Mouse (Mus musculus): ENCODE measurements around the gene Ankrd2. TPM values are rescaled to one million over a fixed set of nuclear protein-coding genes. Genes with fewer than 3 reads are reported as not detected.

Ankrd2 gene
- polyA plus RNA-seq, 1 experiment from 2014 or later: 0.11 TPM

DNA sequence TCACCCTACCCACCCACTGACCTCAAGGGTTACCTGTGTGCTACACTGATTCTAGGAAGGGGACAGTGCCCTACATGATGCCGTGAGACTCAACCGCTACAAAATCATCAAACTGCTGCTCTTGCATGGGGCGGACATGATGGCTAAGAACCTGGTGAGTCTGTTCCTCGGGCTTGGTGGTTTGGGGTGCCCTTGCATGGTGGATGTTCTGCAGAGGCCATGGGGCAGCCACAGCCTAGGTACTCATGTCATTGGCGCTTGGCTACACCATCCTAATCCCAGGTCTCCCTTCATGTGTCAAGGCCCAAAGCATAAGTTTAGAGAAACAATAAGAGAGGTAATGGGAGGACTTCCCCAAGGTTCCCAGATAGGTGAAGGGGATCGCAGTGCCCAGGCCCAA, 8.2 kb downstream of the Ankrd2 start:
- no peaks in the 10 kb centered on the region for H3K9me3 ChIP-seq (replicated peaks; ENCODE audit: low read length)
- no peaks in the 10 kb centered on the region for H3K27me3 ChIP-seq (ENCODE audit: insufficient read depth, low read length)
- no peak for ATAC-seq (replicated peaks; ENCODE audit: low FRiP score, low read depth)
- DNase-seq (ENCODE audit: low spot score): no peak
- no peak overlapping the region for H3K4me2 ChIP-seq (ENCODE audit: low read length)
- no peak for TF ChIP-seq CTCF (IDR thresholded peaks at IDR 0.05; ENCODE audit: low read depth)
- no peaks in the 10 kb centered on the region for H3K36me3 ChIP-seq (ENCODE audit: insufficient read depth, low read length)
- H3K9ac ChIP-seq (ENCODE audit: low read depth, low read length): no peak overlapping the region
- WGBS: 92% methylated on average over 6 of the region's 6 CpGs
- no peak overlapping the region for H3K27ac ChIP-seq
- 0 out of 2 replicates have a peak, but pooled peaks cover 7% of the 10 kb centered on the region for H3K4me1 ChIP-seq (replicated peaks; ENCODE audit: insufficient read depth, low read length)
- H3K4me3 ChIP-seq (replicated peaks; ENCODE audit: low read depth, low read length): no peak overlapping the region

DNA sequence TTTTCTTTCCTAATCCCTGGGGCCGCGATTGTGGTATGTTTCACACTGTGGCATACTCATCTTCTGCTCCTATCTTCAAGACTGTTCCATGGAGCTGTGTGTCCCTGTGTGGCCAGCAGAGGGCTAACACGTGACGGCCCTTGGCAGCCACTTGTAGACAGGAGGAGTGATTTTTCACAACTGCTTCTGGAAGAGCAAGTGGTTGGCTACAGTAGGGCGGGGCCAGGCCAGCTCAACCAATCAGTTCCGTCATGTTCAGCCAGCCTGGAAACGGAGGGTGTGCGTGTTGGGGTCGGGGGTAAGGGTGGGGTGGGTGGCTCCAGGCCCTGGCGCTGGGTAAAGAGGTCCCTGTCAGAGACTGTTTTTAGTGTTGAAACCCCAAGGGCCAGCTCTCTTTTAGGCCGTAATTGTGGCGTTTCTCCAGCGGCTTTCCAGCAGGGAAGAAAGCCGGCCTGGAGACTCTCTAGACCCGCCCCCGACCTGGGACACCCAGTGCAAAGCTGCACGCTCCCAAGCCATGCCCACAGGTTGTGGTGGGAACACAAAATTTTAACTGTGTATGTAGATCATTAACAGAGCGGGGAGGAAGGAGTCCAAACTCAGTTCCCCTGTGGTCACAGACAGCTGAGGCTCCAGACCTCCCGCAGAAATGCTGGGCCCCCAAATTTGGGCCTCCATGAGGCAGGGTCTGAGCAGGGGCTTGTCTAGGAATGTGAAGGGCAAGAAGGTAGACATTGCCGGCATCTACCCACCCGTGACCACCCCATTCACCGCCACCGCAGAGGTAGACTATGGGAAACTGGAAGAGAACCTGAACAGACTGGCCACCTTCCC, 9.7 kb downstream of the Ankrd2 start, which contains the start of gene Hoga1:
Hoga1 (plus strand) TSS at position 342 of the 834 bp plus-strand sequence.
- H3K4me3 ChIP-seq (replicated peaks; ENCODE audit: low read depth, low read length): peak within 1 kb of the TSS; percentile 32
- peak; percentile 97 for ATAC-seq (replicated peaks; ENCODE audit: low FRiP score, low read depth)
- H3K27ac ChIP-seq: peak within 1 kb of the TSS; percentile 81
- DNase-seq (ENCODE audit: low spot score): peak; percentile 97
- H3K4me2 ChIP-seq (ENCODE audit: low read length): peak within 1 kb of the TSS; percentile 62
- H3K36me3 ChIP-seq (ENCODE audit: insufficient read depth, low read length): no peaks in the 10 kb centered on the region
- H3K9ac ChIP-seq (ENCODE audit: low read depth, low read length): peak within 1 kb of the TSS; percentile 56
- H3K4me1 ChIP-seq (replicated peaks; ENCODE audit: insufficient read depth, low read length): 0 out of 2 replicates have a peak, but pooled peaks cover 7% of the 10 kb centered on the region
- H3K9me3 ChIP-seq (replicated peaks; ENCODE audit: low read length): no peaks in the 10 kb centered on the region
- TF ChIP-seq CTCF (IDR thresholded peaks at IDR 0.05; ENCODE audit: low read depth): peak; percentile 95
- 21% methylated on average over 23 of the region's 23 CpGs for WGBS
- no peaks in the 10 kb centered on the region for H3K27me3 ChIP-seq (ENCODE audit: insufficient read depth, low read length)

DNA sequence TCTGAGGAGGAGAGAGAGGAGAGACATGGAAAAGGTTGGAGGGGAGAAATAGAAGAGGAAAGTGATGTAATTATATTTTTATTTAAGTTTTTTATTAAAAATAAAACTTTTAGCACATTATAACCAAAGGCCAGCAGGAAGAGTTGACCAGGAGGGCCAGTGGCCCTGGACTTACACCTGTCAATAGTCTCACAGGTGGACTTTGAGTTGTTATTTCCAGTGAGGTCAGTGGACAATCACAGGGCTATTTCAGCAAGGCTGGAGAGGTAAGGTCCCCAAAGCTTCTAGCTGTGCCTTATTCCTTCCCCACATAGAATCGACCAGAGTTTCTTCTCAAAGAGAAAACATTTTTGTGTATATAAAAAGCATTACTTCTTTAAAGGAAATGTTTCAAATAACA, 14.5 kb downstream of the Ankrd2 start:
- Histone ChIP-seq H3K9me3 (replicated peaks; ENCODE audit: low read length) (no peaks in the 10 kb centered on the region), H3K9ac (ENCODE audit: low read depth, low read length) (no peak overlapping the region), H3K36me3 (ENCODE audit: insufficient read depth, low read length) (no peaks in the 10 kb centered on the region), H3K27ac (no peak overlapping the region), H3K4me2 (ENCODE audit: low read length) (no peak overlapping the region), H3K4me3 (replicated peaks; ENCODE audit: low read depth, low read length) (no peak overlapping the region), H3K4me1 (replicated peaks; ENCODE audit: insufficient read depth, low read length) (0 out of 2 replicates have a peak, but pooled peaks cover 16% of the 10 kb centered on the region), H3K27me3 (ENCODE audit: insufficient read depth, low read length) (no peaks in the 10 kb centered on the region)
- TF ChIP-seq CTCF (IDR thresholded peaks at IDR 0.05; ENCODE audit: low read depth): no peak
- WGBS: 88% methylated on average over 1 of the region's 1 CpGs
- DNase-seq (ENCODE audit: low spot score) (no peak), ATAC-seq (replicated peaks; ENCODE audit: low FRiP score, low read depth) (no peak)

DNA sequence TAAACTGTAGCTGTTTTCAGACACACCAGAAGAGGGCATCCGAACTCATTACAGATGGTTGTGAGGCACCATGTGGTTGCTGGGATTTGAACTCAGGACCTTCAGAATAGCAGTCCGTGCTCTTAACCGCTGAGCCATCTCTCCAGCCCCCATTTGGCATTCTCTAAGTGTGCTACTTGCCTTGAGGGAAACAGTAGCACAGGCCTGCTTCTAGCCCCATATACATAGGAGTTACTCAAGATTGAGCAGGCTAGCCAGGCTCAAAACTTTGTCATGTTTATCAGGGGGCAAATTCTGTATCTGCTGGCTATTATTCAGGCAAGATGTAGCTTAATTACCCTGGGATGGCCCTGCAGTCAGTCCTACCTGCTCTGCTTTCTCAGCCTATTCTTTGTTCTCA, 15.6 kb downstream of the Ankrd2 start:
- H3K36me3 ChIP-seq (ENCODE audit: insufficient read depth, low read length): no peaks in the 10 kb centered on the region
- 88% methylated on average over 3 of the region's 3 CpGs for WGBS
- H3K9ac ChIP-seq (ENCODE audit: low read depth, low read length): no peak overlapping the region
- H3K4me3 ChIP-seq (replicated peaks; ENCODE audit: low read depth, low read length): no peak overlapping the region
- ATAC-seq (replicated peaks; ENCODE audit: low FRiP score, low read depth) (no peak), DNase-seq (ENCODE audit: low spot score) (no peak)
- H3K4me2 ChIP-seq (ENCODE audit: low read length): no peak overlapping the region
- no peaks in the 10 kb centered on the region for H3K27me3 ChIP-seq (ENCODE audit: insufficient read depth, low read length)
- H3K27ac ChIP-seq: no peak overlapping the region
- no peaks in the 10 kb centered on the region for H3K9me3 ChIP-seq (replicated peaks; ENCODE audit: low read length)
- H3K4me1 ChIP-seq (replicated peaks; ENCODE audit: insufficient read depth, low read length): 0 out of 2 replicates have a peak, but pooled peaks cover 9% of the 10 kb centered on the region
- no peak for TF ChIP-seq CTCF (IDR thresholded peaks at IDR 0.05; ENCODE audit: low read depth)

DNA sequence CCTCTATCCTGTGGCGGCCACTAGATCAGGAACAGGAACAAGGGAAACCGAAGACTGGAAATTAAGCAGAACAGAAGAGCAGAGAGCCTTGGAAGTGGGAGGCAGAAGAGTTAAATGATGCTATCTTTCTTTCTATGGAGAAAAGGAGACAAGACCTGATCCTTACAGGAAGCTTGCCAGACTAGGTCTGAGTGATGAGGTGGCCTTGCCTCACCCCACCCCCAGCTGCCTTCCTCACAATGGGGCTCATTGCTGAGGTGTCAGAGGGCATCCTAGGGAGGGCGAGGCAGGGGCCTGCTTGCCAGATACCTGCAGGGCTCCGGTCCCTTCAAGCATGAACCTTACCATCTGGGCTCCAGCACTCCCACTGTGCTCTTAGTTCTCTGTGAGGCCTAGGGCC, 16.1 kb downstream of the Ankrd2 start, which contains the start of gene 4933411K16Rik:
4933411K16Rik (plus strand) TSS at position 301 of the 400 bp plus-strand sequence.
- Histone ChIP-seq H3K4me2 (ENCODE audit: low read length) (no peak within 1 kb of the TSS), H3K27me3 (ENCODE audit: insufficient read depth, low read length) (no peaks in the 10 kb centered on the region), H3K4me3 (replicated peaks; ENCODE audit: low read depth, low read length) (no peak within 1 kb of the TSS), H3K27ac (no peak within 1 kb of the TSS), H3K36me3 (ENCODE audit: insufficient read depth, low read length) (no peaks in the 10 kb centered on the region), H3K9me3 (replicated peaks; ENCODE audit: low read length) (no peaks in the 10 kb centered on the region), H3K9ac (ENCODE audit: low read depth, low read length) (no peak within 1 kb of the TSS), H3K4me1 (replicated peaks; ENCODE audit: insufficient read depth, low read length) (0 out of 2 replicates have a peak, but pooled peaks cover 9% of the 10 kb centered on the region)
- TF ChIP-seq CTCF (IDR thresholded peaks at IDR 0.05; ENCODE audit: low read depth): no peak
- 67% methylated on average over 4 of the region's 4 CpGs for WGBS
- ATAC-seq (replicated peaks; ENCODE audit: low FRiP score, low read depth): no peak
- DNase-seq (ENCODE audit: low spot score): no peak

DNA sequence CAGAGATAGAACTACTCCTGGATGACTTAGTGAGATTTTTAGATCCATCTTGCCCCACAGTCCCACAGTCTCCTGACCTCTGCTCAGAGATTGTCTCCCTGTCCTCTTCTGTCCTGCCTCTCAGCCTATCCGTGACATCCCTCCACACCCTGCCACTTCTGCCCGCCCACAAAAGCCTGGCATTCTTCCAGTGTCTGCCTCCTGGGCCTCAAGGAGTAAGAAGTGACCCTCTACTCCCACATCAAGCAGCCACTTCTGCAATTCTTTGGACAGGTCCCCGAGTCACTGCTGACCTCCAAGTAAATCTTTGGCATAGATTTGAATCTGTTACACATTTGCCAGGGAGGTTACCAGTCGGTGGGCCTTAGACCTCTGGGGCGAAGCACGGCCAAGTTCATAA, 18.5 kb downstream of the Ankrd2 start:
- H3K4me2 ChIP-seq (ENCODE audit: low read length): no peak overlapping the region
- ATAC-seq (replicated peaks; ENCODE audit: low FRiP score, low read depth): peak; percentile 85
- TF ChIP-seq CTCF (IDR thresholded peaks at IDR 0.05; ENCODE audit: low read depth): no peak
- H3K36me3 ChIP-seq (ENCODE audit: insufficient read depth, low read length): no peaks in the 10 kb centered on the region
- H3K27me3 ChIP-seq (ENCODE audit: insufficient read depth, low read length): no peaks in the 10 kb centered on the region
- H3K9me3 ChIP-seq (replicated peaks; ENCODE audit: low read length): no peaks in the 10 kb centered on the region
- H3K4me3 ChIP-seq (replicated peaks; ENCODE audit: low read depth, low read length): no peak overlapping the region
- H3K4me1 ChIP-seq (replicated peaks; ENCODE audit: insufficient read depth, low read length): 0 out of 2 replicates have a peak, but pooled peaks cover 9% of the 10 kb centered on the region
- no peak overlapping the region for H3K9ac ChIP-seq (ENCODE audit: low read depth, low read length)
- peak; percentile 50 for DNase-seq (ENCODE audit: low spot score)
- 0 out of 2 replicates have a peak overlapping the region, but pooled peaks have one; percentile 52 for H3K27ac ChIP-seq
- 36% methylated on average over 6 of the region's 6 CpGs for WGBS
